Mouse (Mus musculus): ENCODE data around the gene Cfap54. TPM values are rescaled to one million over a fixed set of nuclear protein-coding genes. Genes with fewer than 3 reads are reported as not detected.

The Cfap54 gene
- polyA plus RNA-seq (2017; shearing (Covaris generic)) = 1 to 10 TPM; 1.3 to 1.4 TPM

DNA sequence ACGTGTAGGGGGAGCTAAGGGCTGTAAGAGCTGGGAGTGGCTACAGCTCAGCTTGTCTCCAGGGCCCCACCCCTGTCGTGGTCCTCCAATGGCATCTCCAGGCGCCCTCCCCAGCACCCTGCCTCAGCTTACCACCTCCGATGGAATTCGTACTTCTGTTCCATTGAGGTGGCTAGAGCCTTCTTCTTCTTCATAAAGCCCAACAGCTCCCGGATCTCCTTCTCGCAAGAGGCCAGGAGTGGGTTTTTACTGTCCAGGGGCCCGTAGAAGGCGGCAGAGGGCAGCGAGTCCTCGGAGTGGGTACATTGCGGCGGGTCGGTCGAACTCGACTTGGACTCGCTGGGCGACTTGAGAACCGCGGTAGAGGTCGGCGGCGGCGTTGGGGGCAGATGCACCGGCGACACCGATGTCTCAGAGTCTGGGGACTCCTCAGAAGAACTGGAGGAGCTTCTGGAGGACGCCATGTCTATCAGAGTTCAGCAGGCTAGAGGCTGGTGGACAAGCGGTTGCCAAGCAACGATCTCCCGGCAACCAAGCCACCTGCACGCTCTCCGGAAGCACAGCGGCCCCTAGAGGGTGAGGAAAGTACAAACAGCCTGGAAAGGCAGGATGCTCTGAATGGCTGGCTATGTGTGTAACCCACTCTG, at the start of gene Cfap54:
TSS of gene Cfap54 (minus strand) at position 486 of the 647 bp plus-strand sequence.
- peak; percentile 97 for ATAC-seq

DNA sequence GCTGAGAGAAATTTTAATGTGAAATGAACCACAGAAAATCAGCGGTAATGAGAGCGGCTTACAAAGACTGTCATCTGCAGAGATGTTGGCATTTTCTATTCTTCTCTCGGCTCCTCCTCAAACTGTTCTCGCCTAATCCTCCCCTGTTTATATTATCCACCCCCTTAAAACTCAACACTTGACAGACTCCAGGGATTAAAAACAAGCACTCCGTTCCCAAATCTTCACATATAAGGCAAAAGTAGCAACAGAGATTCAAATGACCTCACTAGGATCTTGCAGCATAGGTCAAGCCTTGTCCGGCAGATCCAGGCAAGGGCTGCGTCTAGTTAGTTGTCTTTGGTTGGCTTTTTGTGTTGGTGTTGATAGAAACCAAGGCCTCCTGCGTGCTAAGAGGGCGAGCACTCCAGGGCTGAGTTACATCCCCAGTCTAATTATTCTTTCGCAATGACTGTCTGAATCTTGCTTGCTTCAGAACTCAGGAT, 49.1 kb upstream of the Cfap54 start:
- no peak for ATAC-seq

DNA sequence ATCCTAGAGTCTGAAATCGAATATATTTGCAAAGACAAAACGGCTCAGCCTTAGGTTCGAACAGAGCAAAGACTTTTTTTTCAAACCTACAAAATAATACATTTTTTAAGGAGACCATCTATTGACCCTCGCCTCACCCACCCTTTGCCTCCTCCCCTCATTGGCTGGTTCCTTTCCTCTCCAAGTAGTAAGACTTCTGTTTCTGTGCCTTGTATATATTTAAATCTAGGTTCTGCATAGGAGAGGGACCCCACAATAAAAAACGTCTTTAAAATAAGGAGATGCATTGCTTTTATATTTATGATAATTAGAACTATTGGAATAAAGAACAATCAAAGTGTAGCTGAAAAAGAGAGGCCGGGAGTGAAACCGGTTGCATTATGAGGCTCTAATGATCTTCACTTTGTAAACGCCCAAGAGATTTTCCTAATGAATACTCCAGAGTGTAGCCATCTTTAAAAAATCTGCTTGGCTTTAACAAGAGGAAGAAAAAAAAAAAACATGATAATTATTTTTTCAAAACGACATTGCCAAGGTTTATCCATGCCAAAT, 48.6 kb upstream of the Cfap54 start:
- ATAC-seq = no peak

- ATAC-seq = no peak
Observed at GRCm38 (mm10) chr10:93129345-93129744, 47.9 kb upstream of the Cfap54 start.

GRCm38 (mm10) chr10:93128566-93128965, 47.1 kb upstream of the Cfap54 start:
- no peak for ATAC-seq

GRCm38 (mm10) chr10:93126025-93126424, 44.6 kb upstream of the Cfap54 start:
- ATAC-seq = no peak

DNA sequence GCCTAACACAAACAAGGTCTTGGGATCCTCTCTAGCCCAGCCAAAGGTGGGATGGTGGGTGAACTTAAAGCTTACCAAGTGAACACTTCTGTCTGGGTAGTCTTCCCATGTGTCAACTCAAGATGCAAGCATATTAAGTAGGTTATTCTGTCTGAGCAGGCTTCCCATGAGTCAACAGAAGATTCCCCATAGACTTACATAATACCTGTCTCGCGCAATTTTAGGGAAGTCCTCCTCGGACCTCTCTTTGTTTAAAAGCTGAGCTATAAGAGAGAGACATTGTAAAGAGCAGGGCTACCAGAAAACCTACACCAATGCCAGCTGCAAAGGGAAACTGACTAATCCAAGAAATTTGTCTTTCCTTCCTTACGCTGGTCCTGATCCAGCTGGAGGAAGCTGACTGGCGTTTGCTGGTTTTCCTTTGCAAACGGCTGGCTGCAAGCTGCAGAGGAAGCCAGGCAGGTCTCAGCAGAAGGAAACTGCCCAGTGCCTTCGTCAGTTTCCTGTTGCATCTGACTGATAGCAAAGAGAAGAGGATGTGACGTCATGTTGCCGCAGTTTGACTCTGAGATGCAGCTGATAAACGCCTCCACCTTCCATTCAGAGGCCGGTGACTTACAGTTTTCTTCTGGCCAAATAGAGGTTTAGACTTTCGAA, 42.7 kb upstream of the Cfap54 start:
- peak; percentile 96 for ATAC-seq

- no peak for ATAC-seq
Observed at GRCm38 (mm10) chr10:93123310-93123709, 41.9 kb upstream of the Cfap54 start.

DNA sequence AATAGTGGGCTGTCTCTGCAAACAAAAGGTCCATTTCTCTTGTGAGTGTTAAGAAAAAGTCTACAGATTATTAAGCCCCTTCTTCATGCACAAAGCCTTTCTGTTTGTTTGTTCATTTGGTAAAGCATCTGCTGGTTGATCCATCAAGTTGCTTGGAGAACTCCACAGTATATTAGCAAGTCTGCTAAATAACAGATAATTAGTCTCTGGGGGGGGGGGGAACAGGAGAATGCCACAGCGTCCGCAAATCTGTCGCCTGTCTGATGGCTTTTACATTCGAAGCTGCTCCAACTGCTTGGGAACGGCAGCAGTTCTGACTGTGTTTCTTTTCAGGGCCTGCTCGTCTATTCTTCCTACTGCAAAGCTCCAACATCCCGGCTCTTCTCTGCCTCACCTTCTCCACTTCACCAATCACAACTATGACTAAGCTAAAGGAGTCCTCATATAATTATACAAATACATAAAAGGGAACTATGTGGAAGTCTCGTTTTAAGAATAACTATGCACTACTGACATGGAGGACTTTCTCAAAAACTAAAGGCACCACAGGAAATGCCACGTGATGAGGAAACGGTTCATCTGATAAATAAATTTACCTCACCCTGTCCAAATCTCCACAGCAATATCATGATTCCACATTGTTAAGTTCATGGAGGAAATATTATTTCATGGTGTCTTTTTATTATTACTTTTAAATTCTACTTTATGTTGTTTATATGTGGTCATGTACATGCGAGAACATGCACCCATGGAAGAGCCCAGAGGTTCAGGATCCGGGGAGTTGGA, 41.2 kb upstream of the Cfap54 start:
- ATAC-seq = peak; percentile 33

DNA sequence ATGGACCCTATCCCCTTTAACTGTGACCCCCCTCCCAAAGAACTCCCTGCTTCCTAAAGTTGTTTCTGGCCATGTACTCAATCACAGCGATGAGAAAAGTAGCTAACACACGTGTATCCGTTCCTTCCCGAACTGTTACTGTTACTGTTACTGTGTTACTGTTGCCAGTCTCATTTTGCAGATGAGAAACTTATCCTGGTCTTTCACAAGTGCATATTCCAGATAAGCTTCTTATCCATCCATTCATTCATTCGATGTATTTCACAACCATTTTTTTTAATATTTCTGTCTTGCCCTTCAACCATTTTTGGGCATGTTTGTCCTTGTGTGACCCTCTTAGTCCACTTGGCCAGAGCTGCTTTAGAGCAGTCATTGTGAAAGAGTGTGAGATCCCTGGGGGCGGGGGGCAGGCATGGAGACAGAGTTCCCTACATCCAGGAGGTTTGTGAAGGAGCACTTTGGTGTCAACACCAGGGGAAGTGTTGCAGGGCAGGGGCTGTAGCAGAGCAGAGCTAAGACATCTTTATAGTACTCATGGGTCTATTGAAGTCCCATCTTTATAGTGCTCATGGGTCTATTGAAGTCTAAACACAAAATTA, 39.9 kb upstream of the Cfap54 start:
- ATAC-seq = no peak

DNA sequence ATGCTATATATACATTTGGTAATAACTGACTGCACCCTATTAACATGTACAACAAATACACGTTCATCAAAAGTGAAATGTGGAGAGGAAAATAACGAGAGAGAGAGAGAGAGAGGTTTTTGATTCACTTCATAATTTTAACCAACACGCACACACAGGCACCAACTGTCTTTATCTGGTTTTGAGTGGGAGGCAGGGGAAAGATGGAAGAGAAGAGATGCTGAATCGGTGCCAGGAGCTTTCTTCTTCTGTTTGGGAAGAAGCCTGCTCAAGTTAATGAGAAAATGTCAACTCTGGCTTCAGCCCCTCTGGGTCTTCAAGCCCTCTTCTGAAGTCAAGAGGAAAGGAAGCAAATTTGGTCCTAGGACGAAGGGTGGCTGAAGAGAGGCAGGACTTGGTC, 38.4 kb upstream of the Cfap54 start:
- ATAC-seq = no peak

DNA sequence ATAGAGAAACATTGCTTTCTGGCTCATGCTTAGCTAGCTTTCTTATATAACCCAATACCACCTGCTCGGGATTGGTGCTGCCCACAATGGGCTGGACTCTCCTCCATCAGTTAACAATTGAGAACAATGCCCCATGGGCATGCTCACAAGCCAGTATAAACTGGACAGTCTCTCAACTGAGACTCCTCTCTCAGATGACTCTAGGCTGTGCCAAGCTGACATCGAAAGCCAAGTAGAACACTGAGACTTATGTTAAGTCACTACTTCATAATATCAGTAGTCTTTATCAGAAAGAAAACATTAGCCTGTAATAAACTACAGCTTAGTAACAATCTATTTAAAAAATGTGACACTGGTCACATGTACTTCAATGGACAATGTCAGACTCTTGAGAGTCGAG, 35.2 kb upstream of the Cfap54 start:
- ATAC-seq = no peak

- ATAC-seq = no peak
Observed at GRCm38 (mm10) chr10:93115743-93116142, 34.3 kb upstream of the Cfap54 start.

- ATAC-seq = no peak
Observed at GRCm38 (mm10) chr10:93114782-93115181, 33.4 kb upstream of the Cfap54 start.

- ATAC-seq = no peak
Observed at GRCm38 (mm10) chr10:93113968-93114367, 32.5 kb upstream of the Cfap54 start.

GRCm38 (mm10) chr10:93112021-93112420, 30.6 kb upstream of the Cfap54 start:
- no peak for ATAC-seq

DNA sequence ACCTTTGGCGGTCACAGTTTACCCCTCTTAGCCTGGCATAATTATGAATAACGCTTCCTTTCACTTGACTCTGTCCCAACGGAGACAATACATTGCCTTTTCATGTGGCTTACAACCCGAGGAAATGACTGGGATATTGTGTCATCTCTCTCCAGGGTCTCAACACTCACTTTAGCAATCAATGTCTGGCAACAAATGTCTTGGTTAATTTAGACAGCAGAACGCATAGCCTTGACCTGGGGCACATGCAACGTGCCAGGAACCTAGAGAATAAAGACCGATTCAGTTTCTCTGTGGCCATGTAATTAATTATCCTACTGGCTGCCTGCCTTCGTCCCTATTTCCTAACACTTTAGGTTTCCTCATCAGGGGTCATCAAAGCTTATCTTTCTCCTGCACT, 30.0 kb upstream of the Cfap54 start:
- no peak for ATAC-seq

DNA sequence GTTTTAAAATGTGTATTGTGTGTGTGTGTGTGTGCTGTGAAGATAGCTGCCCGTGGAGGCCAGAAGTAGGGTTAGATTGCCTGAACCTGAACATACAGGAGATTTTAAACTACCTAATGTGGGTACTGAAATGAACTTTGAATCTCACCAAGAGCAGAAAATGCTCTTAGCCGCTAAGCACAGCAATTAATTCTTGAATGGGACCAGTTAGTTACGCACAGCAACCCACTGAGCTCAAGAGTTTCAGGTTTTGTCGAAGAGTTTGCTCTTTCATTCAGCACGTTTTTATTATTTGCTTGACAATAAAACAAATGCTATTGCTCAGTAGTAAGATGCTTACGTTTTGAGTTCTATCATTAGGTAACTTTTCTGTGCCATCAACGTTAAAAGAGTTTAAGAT, 23.9 kb upstream of the Cfap54 start:
- ATAC-seq = no peak

GRCm38 (mm10) chr10:93104357-93104756, 22.9 kb upstream of the Cfap54 start:
- ATAC-seq = peak; percentile 32

DNA sequence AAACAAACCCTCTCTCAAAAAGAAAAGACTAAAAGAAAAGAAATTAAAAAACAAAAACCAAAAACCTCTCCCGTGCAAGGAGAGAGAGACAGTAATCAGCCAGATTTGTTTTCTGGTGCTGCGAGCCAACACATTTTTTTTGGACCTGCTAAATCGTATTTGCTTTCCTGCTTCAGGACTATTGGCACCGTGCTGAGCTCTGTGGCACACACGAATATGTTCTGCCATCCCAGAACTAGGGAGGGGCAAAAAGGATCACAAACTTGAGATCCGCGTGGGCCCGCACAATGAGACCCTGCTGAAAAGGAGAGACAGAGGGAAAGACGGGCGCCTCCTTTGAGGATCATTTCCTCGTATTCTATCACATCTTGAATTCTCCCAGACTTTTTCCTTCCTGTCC, 22.3 kb upstream of the Cfap54 start:
- no peak for ATAC-seq

DNA sequence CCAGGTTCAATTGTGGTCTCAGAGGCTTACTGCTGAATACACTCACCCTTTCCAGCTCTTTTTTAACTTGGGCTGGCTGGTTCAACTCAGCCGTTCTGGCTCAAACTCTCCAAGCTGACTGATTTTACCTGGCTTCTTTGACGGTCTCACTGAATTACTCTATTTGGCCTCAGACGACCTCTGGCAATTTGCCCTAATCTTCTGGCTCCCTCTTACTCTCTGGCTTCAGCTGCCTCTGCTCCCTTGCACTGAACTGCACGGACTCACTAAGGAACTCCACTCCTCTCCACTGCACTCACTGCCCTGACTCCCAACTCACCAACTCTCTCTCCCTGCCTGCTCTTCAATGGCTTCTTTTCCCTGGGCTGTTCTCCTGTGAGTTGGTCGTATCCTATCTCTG, 20.9 kb upstream of the Cfap54 start:
- no peak for ATAC-seq

DNA sequence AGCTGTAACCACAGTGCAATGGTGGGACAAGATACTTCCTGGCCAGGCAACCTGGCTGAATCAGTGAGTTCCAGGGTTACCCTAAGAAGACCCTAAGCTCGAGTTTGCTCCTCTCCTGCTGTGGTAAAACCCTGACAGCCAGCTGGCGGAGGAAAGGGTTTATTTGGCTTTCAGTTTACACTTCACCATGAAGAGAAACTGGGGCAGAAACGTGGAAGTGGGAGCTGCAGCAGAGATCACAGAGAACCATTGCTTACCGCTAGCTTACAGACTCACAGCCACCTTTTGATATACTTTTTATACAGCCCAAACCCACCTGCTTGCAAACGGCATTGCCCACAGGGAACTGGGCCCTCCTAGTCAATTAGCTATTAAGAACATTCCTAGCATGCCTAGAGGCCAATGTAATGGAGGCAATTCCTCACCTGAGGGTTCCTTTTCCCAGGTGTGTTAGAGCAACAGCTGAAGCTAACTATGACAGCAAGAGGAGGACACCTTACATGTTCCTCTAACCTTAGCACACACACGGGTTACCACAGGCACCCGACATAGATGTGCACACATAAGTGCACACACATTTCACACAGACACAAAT, 16.9 kb upstream of the Cfap54 start:
- ATAC-seq = no peak
